Mouse (Mus musculus) ES-Bruce4 (cell line): Measurements from ENCODE around the gene Gm28053.

Source experiments
- CTCF ChIP-seq: IDR thresholded peaks from one replicate; pipeline ENCODE4 v1.8.1; 2011; ENCODE audit warnings: low read depth, low read length
- EP300 ChIP-seq: IDR thresholded peaks from 2 replicates; pipeline ENCODE4 v1.6.1; 2011; ENCODE audit warnings: low read depth, low read length; ENCODE audit not compliant: insufficient read depth
- POLR2A ChIP-seq: IDR thresholded peaks from one replicate; pipeline ENCODE4 v1.8.1; 2011; ENCODE audit warnings: low read length; ENCODE audit not compliant: insufficient read depth

GRCm38 (mm10) chr6:48687077-48687476 is 31.3 kb upstream of the Gm28053 start:
- no peak for TF ChIP-seq CTCF
- no peak for TF ChIP-seq POLR2A
- no peak for TF ChIP-seq EP300
